Comparison of ENCODE assay signal across 23 mouse cellular contexts in the genomic region with DNA sequence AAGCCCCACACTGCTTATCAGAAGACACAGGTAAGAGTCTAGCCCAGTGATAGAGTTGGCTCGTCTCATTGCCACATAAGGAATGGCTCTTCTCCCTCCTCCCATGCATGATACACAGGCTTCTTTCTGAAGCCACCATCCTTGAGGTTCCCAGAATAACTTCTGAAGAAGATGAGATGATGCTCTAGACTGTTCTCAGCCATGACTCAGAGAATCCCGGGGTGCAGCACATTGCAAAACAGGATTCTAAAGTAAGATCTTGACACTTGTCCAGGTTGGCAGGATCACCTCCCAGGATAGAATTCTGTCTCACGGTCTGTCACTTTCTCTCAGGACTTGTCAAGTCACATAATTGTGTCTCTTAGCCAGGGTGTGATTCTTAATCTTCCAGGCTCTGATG.
DNase-seq lines count a peak whose midpoint lies in the region; ATAC-seq lines count a peak whose summit lies in the region.
"Had no signal": no experiment of that assay in that cellular context is flagged by ENCODE, and none has a peak within 500 bp of the region (broad histone marks: within the 10 kb centered on the region; RNA-seq: fewer than 3 reads in every experiment).

No protein-coding gene starts in this region.

- peak; percentile 90 for ATAC-seq in frontal cortex, adult (ENCODE audit: low TSS enrichment)
- ATAC-seq: forebrain, postnatal 0 days; hindbrain, embryonic 16.5 days; intestine, embryonic 15.5 days; midbrain, embryonic 16.5 days had no signal

- intact Hi-C loops in left cerebral cortex, postnatal 36 days (cut with DNase I), result no loop called here

- DNase-seq in frontal cortex, postnatal 25 days (ENCODE audit: low spot score in 2 of 2), result no peak
- peak; percentile 51 for DNase-seq in right cerebral cortex, adult 18-20 months
- no peak for DNase-seq in right cerebral cortex, postnatal 4 days
- DNase-seq in left cerebral cortex, postnatal 36 days (ENCODE audit: low spot score in 2 of 2), result peak; percentile 16 to 27
- no peak for DNase-seq in c-Kit-positive CD71-positive TER-119-positive erythroid progenitor cells, embryonic 14.5 days (ENCODE audit: low spot score)
- no peak for DNase-seq in lung, postnatal 25 days (ENCODE audit: low spot score)
- DNase-seq: adrenal gland, adult 8-10 months; cerebellum, adult 11 months; cerebellum, adult 9-11 months; forebrain, postnatal 0 days; gastrocnemius, postnatal 10 days; heart, postnatal 14 days; kidney, adult 2 months; kidney, postnatal 4 days; layer of hippocampus, postnatal 36 days; lung, postnatal 36 days; spleen, adult 18-20 months; thymus, adult 18-20 months; thymus, postnatal 25 days had no signal

Comparison
In these comparisons a context has a peak if more than half of its experiments do, and no peak if none do; other contexts are left out.
1. DNase-seq: peak in right cerebral cortex, adult 18-20 months (single experiment) and left cerebral cortex, postnatal 36 days (2 of 2); none in frontal cortex, postnatal 25 days (0 of 2), right cerebral cortex, postnatal 4 days (single experiment), c-Kit-positive CD71-positive TER-119-positive erythroid progenitor cells, embryonic 14.5 days (single experiment) and lung, postnatal 25 days (single experiment).